Mouse (Mus musculus) liver, embryonic 14.5 days (tissue): Measurements from ENCODE around the gene Adat3.

ENCODE experiments used
- CTCF ChIP-seq: IDR thresholded peaks from 2 replicates; pipeline ENCODE4 v1.5.1; 2016; ENCODE audit warnings: antibody characterized with exemption, low read depth, control low read depth
- EP300 ChIP-seq: IDR thresholded peaks from 2 replicates; pipeline ENCODE4 v1.6.1; 2016; ENCODE audit warnings: antibody characterized with exemption, low read depth

GRCm38 (mm10) chr10:80589127-80589878 lies 13.4 kb upstream of the Adat3 start:
- no peak for TF ChIP-seq EP300
- no peak for TF ChIP-seq CTCF
